Mouse (Mus musculus) testis, adult 10 weeks (tissue): ENCODE measurements around the gene Pla2g4d. TPM values are rescaled to one million over a fixed set of nuclear protein-coding genes. Genes with fewer than 3 reads are reported as not detected.

Experiments
- polyA plus RNA-seq: library from polyadenylated mRNA; stranded (reverse); fragments of 350-450 nt; fragmentation: Illumina TruSeq; extraction: RNeasy Lipid Tissue Mini Kit (QIAGEN cat#74804); gene quantifications from one replicate; pipeline ENCODE4 v1.2.3, GENCODE M21; 2014; ENCODE audit warnings: low read depth, low replicate concordance

Pla2g4d gene
- 1.1 TPM for polyA plus RNA-seq

GRCm38 (mm10) chr2:120288995-120289394 lies at the start of gene Pla2g4d:
TSS of gene Pla2g4d (minus strand) at chr2:120289197.

GRCm38 (mm10) chr2:120313976-120314375 lies 25.0 kb upstream of the Pla2g4d start, which contains the start of gene Pla2g4f:
TSS of gene Pla2g4f (minus strand) at chr2:120314165.

GRCm38 (mm10) chr2:120244679-120245420 lies 44.1 kb downstream of the Pla2g4d start, which contains the start of gene Pla2g4e:
TSS of gene Pla2g4e (minus strand) at chr2:120245335.

Other genes starting within 250 kb of the Pla2g4d start
- 3.8 TPM for gene Ehd4, start 134.6 kb downstream of the Pla2g4d start, polyA plus RNA-seq
- gene Pla2g4e, start 43.9 kb downstream of the Pla2g4d start, polyA plus RNA-seq = 0.10 TPM
- gene Pla2g4f, start 25.0 kb upstream of the Pla2g4d start, polyA plus RNA-seq = 0.10 TPM
- 17.7 TPM for gene Vps39, start 63.9 kb upstream of the Pla2g4d start, polyA plus RNA-seq
- gene Ganc, start 114.7 kb upstream of the Pla2g4d start, polyA plus RNA-seq = 12.5 TPM
- 30.0 TPM for gene Tmem87a, start 114.9 kb upstream of the Pla2g4d start, polyA plus RNA-seq
- 0.15 TPM for gene Capn3, start 166.8 kb upstream of the Pla2g4d start, polyA plus RNA-seq